Mouse (Mus musculus) kidney, embryonic 15.5 days (tissue): ENCODE results near the gene Zfp277. TPM values are rescaled to one million over a fixed set of nuclear protein-coding genes. Genes with fewer than 3 reads are reported as not detected.

Experiments used
- ATAC-seq: fragments of 200-750 bp; cut with Nextera tagmentation; replicated peaks from 2 replicates; pipeline ENCODE4 v1.8.0; 2017; ENCODE audit warnings: moderate TSS enrichment; ENCODE audit not compliant: low FRiP score
- H3K27ac ChIP-seq: fragments of 300-500 bp; sonication (generic); 2 replicates; pipeline ENCODE4 v1.5.1; 2015; ENCODE audit warnings: mild to moderate bottlenecking, inconsistent platforms
- H3K27me3 ChIP-seq: fragments of 300-500 bp; sonication (generic); 2 replicates; pipeline ENCODE4 v1.6.1; 2015; ENCODE audit warnings: inconsistent platforms
- H3K36me3 ChIP-seq: fragments of 300-500 bp; sonication (generic); 2 replicates; pipeline ENCODE4 v1.6.1; 2015; ENCODE audit warnings: inconsistent platforms
- H3K4me1 ChIP-seq: fragments of 300-500 bp; sonication (generic); 2 replicates; pipeline ENCODE4 v1.6.1; 2015; ENCODE audit warnings: inconsistent platforms
- H3K4me2 ChIP-seq: fragments of 300-500 bp; sonication (generic); 2 replicates; pipeline ENCODE4 v1.6.1; 2015; ENCODE audit warnings: moderate library complexity, mild to moderate bottlenecking, inconsistent platforms
- H3K4me3 ChIP-seq: fragments of 300-500 bp; sonication (generic); replicated peaks from 2 replicates; pipeline ENCODE4 v1.5.1; 2015; ENCODE audit warnings: mild to moderate bottlenecking, inconsistent platforms
- H3K9ac ChIP-seq: fragments of 300-500 bp; sonication (generic); 2 replicates; pipeline ENCODE4 v1.6.1; 2015; ENCODE audit warnings: mild to moderate bottlenecking, inconsistent platforms
- H3K9me3 ChIP-seq: fragments of 300-500 bp; sonication (generic); replicated peaks from 2 replicates; pipeline ENCODE4 v1.6.1; 2016; ENCODE audit warnings: inconsistent platforms
- WGBS: fragments of 180-500 bp; shearing (Covaris S2); methylation state at CpG from one replicate; pipeline ENCODE4 v1.1.7; 2015; ENCODE audit warnings: mixed read lengths; 5-methylcytosine and 5-hydroxymethylcytosine counted together
- polyA plus RNA-seq: library from polyadenylated mRNA; unstranded; fragments of >200 nt; fragmentation: Nextera tagmentation; extraction: Ambion mirVana; gene quantifications from 2 replicates; pipeline ENCODE4 v1.2.1, GENCODE M21; 2015

Gene Zfp277
- polyA plus RNA-seq, 1 experiment from 2014 or later, result 38.6 TPM

- H3K9ac ChIP-seq, result no peak overlapping the region
- WGBS, result 81% methylated on average over 3 of the region's 3 CpGs
- 0 out of 2 replicates have a peak, but pooled peaks have one; percentile 46 for ATAC-seq
- 0 out of 2 replicates have a peak, but pooled peaks cover 6% of the 10 kb centered on the region for H3K36me3 ChIP-seq
- no peak overlapping the region for H3K4me2 ChIP-seq
- 0 out of 2 replicates have a peak, but pooled peaks cover 2% of the 10 kb centered on the region for H3K4me1 ChIP-seq
- no peak overlapping the region for H3K27ac ChIP-seq
- H3K27me3 ChIP-seq, result no peaks in the 10 kb centered on the region
- H3K4me3 ChIP-seq, result no peak overlapping the region
- no peaks in the 10 kb centered on the region for H3K9me3 ChIP-seq
Observed at GRCm38 (mm10) chr12:40335303-40335702, 110.4 kb downstream of the Zfp277 start.

DNA sequence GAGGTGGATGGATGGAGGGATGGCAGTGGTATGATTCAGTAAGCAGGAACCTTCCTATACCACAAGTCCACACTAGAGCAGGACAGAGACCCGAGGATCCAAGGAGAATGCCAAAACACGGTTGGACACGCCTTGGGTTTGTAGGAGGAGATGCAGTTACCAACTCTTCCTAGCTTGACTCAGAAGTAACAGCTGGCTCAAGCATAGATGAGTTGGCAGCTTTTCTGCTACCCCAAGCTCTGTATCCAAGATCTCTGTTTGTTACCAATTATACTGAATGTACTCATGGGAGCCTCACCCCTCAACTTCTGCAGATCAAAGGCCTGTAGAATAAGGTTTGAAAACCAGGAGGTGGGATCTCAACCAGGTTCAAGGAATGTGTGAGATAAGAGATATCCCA lies 114.2 kb downstream of the Zfp277 start:
- Histone ChIP-seq H3K4me1 (peaks cover 6% of the 10 kb centered on the region; the same call in 1 of the 2 replicates), H3K4me3 (no peak overlapping the region), H3K9me3 (no peaks in the 10 kb centered on the region), H3K9ac (no peak overlapping the region), H3K36me3 (0 out of 2 replicates have a peak, but pooled peaks cover 10% of the 10 kb centered on the region), H3K27ac (no peak overlapping the region), H3K27me3 (no peaks in the 10 kb centered on the region), H3K4me2 (no peak overlapping the region)
- no peak for ATAC-seq
- 91% methylated on average over 3 of the region's 3 CpGs for WGBS

DNA sequence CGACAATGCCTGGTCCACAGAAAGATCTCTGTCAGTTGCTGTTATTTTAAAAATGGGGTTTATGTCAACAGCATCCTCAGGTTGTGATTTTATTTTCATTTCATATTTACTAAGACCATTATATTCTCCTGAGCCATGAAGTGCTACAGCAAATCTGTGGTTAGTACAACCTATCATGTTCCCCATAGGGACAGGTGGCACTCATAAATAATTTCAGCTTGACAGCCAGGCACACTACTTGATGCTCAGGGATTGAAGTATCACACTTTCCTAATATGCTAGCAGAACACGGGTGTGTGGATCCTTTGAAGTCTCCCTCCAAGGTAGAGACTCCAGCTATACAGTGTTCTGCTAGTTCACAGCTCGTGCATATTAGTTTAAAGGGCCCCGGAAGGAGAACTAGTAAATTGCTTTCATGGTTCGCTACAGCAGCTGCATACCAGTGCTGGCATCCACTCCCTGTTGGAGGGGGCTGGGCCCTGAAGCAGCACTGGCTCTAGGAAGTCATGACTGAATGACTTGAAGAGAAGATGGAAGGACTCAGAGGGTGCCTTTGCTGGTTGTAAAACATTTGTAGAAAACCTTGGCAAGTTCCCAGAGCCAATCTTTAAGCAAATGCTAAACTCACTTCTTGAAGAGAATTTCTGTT lies 118.6 kb downstream of the Zfp277 start:
- ATAC-seq, result peak; percentile 87
- no peak overlapping the region for H3K4me3 ChIP-seq
- H3K9me3 ChIP-seq, result no peaks in the 10 kb centered on the region
- H3K4me2 ChIP-seq, result no peak overlapping the region
- 0 out of 2 replicates have a peak, but pooled peaks cover 4% of the 10 kb centered on the region for H3K36me3 ChIP-seq
- no peaks in the 10 kb centered on the region for H3K27me3 ChIP-seq
- WGBS, result 37% methylated on average over 5 of the region's 5 CpGs
- no peak overlapping the region for H3K9ac ChIP-seq
- peak overlapping the region; percentile 9; the same call in 1 of the 2 replicates for H3K27ac ChIP-seq
- peaks cover 6% of the 10 kb centered on the region; the same call in 1 of the 2 replicates for H3K4me1 ChIP-seq

GRCm38 (mm10) chr12:40325582-40325981 lies 120.1 kb downstream of the Zfp277 start:
- Histone ChIP-seq H3K4me1 (peaks cover 6% of the 10 kb centered on the region; the same call in 1 of the 2 replicates), H3K4me3 (no peak overlapping the region)
- 82% methylated on average over 5 of the region's 5 CpGs for WGBS

GRCm38 (mm10) chr12:40324819-40325218 lies 120.9 kb downstream of the Zfp277 start:
- Histone ChIP-seq H3K4me1 (peaks cover 6% of the 10 kb centered on the region; the same call in 1 of the 2 replicates), H3K4me3 (no peak overlapping the region), H3K9me3 (no peaks in the 10 kb centered on the region), H3K27me3 (no peaks in the 10 kb centered on the region), H3K4me2 (no peak overlapping the region), H3K36me3 (peaks cover 17% of the 10 kb centered on the region; the same call in 1 of the 2 replicates), H3K9ac (no peak overlapping the region), H3K27ac (no peak overlapping the region)
- no peak for ATAC-seq
- WGBS, result 69% methylated on average over 5 of the region's 5 CpGs

More at GRCm38 (mm10) chr12:40325582-40325981, 120.1 kb downstream of the Zfp277 start:
- Histone ChIP-seq H3K36me3 (0 out of 2 replicates have a peak, but pooled peaks cover 11% of the 10 kb centered on the region), H3K9me3 (no peaks in the 10 kb centered on the region), H3K9ac (no peak overlapping the region), H3K4me2 (no peak overlapping the region), H3K27me3 (no peaks in the 10 kb centered on the region), H3K27ac (no peak overlapping the region)
- no peak for ATAC-seq

GRCm38 (mm10) chr12:40315146-40315545 lies 130.6 kb downstream of the Zfp277 start:
- 85% methylated on average over 2 of the region's 2 CpGs for WGBS
- no peak for ATAC-seq
- Histone ChIP-seq H3K4me1 (no peaks in the 10 kb centered on the region), H3K27me3 (no peaks in the 10 kb centered on the region), H3K9me3 (no peaks in the 10 kb centered on the region), H3K4me2 (no peak overlapping the region), H3K4me3 (no peak overlapping the region), H3K27ac (no peak overlapping the region), H3K36me3 (peaks cover 7% of the 10 kb centered on the region; the same call in 1 of the 2 replicates), H3K9ac (no peak overlapping the region)

DNA sequence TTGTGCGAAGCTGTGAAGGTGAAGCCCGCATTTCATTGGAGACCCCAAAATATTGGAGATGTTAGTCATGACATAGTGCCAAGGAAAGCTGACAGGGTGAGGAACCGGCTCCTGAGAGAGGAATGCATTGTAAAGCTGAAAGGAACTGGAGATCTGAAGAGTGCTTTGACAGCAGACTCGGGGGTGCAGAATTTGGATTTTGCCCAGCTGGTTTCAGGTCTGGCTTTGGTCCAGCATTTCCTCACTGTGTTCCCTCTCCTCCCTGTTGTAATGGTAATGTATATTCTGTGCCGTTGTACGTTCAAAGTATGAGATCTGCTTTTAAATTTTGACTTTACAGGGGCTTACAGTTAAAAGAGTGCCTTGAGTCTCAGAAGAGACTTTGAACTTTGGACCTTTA lies 141.7 kb downstream of the Zfp277 start:
- WGBS, result 66% methylated on average over 6 of the region's 6 CpGs

GRCm38 (mm10) chr12:40298636-40299035 lies 147.1 kb downstream of the Zfp277 start:
- H3K36me3 ChIP-seq, result no peaks in the 10 kb centered on the region

More for the DNA sequence above, 141.7 kb downstream of the Zfp277 start:
- H3K27ac ChIP-seq, result no peak overlapping the region
- H3K4me1 ChIP-seq, result no peaks in the 10 kb centered on the region
- H3K4me3 ChIP-seq, result no peak overlapping the region
- no peaks in the 10 kb centered on the region for H3K9me3 ChIP-seq
- no peak for ATAC-seq
- no peaks in the 10 kb centered on the region for H3K36me3 ChIP-seq
- no peak overlapping the region for H3K9ac ChIP-seq
- H3K4me2 ChIP-seq, result no peak overlapping the region
- H3K27me3 ChIP-seq, result no peaks in the 10 kb centered on the region

DNA sequence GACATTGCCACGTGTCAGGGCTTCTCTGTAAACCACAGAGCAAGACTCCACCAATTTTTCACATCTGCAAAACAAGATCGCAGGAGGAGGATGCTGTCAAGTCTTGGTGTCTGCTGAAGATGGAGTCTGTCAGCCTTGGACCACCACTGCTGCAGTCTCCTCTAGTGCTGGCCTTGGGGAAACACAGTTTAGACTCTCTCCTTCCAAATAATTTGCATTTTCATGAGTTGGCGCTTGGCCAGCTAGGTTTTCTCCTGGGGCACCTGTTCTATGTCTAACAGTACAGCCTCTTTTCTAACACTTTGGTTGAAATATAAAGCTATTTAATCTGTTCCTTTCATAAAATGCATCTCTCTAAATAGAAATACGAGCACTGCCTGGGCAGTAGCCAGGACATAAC lies 159.2 kb downstream of the Zfp277 start:
- Histone ChIP-seq H3K9me3 (0 out of 2 replicates have a peak, but pooled peaks cover 5% of the 10 kb centered on the region), H3K36me3 (no peaks in the 10 kb centered on the region), H3K4me2 (no peak overlapping the region), H3K4me1 (no peaks in the 10 kb centered on the region), H3K9ac (no peak overlapping the region), H3K4me3 (no peak overlapping the region), H3K27ac (no peak overlapping the region), H3K27me3 (no peaks in the 10 kb centered on the region)
- 71% methylated on average over 4 of the region's 4 CpGs for WGBS
- no peak for ATAC-seq

More at GRCm38 (mm10) chr12:40298636-40299035, 147.1 kb downstream of the Zfp277 start:
- Histone ChIP-seq H3K4me2 (no peak overlapping the region), H3K4me1 (no peaks in the 10 kb centered on the region), H3K4me3 (no peak overlapping the region), H3K9ac (no peak overlapping the region), H3K27me3 (no peaks in the 10 kb centered on the region), H3K9me3 (no peaks in the 10 kb centered on the region), H3K27ac (no peak overlapping the region)
- no peak for ATAC-seq
- 77% methylated on average over 3 of the region's 3 CpGs for WGBS

- Histone ChIP-seq H3K4me1 (no peaks in the 10 kb centered on the region), H3K27ac (no peak overlapping the region), H3K36me3 (no peaks in the 10 kb centered on the region), H3K9ac (no peak overlapping the region), H3K27me3 (no peaks in the 10 kb centered on the region), H3K9me3 (no peaks in the 10 kb centered on the region), H3K4me2 (no peak overlapping the region), H3K4me3 (no peak overlapping the region)
- 87% methylated on average over 4 of the region's 4 CpGs for WGBS
- ATAC-seq, result no peak
Observed at GRCm38 (mm10) chr12:40280596-40281325, 164.9 kb downstream of the Zfp277 start.

- Histone ChIP-seq H3K27ac (no peak overlapping the region), H3K4me1 (no peaks in the 10 kb centered on the region), H3K4me3 (no peak overlapping the region), H3K9ac (no peak overlapping the region), H3K9me3 (no peaks in the 10 kb centered on the region), H3K36me3 (no peaks in the 10 kb centered on the region), H3K27me3 (no peaks in the 10 kb centered on the region), H3K4me2 (no peak overlapping the region)
- WGBS, result 93% methylated on average over 3 of the region's 3 CpGs
- ATAC-seq, result no peak
Observed at GRCm38 (mm10) chr12:40277581-40277980, 168.1 kb downstream of the Zfp277 start.

- no peak for ATAC-seq
- Histone ChIP-seq H3K27ac (no peak overlapping the region), H3K4me3 (no peak overlapping the region), H3K9me3 (no peaks in the 10 kb centered on the region), H3K4me2 (no peak overlapping the region), H3K27me3 (no peaks in the 10 kb centered on the region), H3K9ac (no peak overlapping the region), H3K4me1 (no peaks in the 10 kb centered on the region), H3K36me3 (no peaks in the 10 kb centered on the region)
Observed at GRCm38 (mm10) chr12:40274931-40275330, 170.8 kb downstream of the Zfp277 start.
